Mouse (Mus musculus): ENCODE data around the gene Ablim1. TPM values are rescaled to one million over a fixed set of nuclear protein-coding genes. Genes with fewer than 3 reads are reported as not detected.

Ablim1 gene
- polyA plus RNA-seq, 1 experiment from 2014 or later = 57.3 TPM

DNA sequence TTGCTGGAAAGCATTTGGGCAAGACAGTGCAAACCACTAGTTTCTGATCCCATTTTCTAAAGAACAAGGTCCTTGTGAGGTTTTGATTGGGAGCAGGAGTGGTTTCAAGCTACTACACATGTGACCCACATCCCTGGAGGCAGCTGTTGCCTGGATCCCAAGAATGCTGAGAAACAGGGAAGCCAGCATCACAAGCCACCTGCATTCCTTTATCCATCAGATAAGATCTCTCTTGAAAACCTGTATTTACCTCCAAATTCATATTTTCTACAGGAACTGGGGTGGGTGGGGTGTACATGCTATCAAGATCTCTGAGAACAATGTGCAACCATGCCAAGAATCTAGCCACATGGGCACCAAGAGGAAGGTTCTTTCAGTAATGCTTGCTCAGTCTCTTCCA, 139.6 kb downstream of the Ablim1 start:
- Histone ChIP-seq H3K9me3 (ENCODE audit: control insufficient read depth, low read length) (no peaks in the 10 kb centered on the region), H3K4me1 (ENCODE audit: control insufficient read depth, insufficient read depth, low read depth, low read length) (no peaks in the 10 kb centered on the region), H3K4me2 (ENCODE audit: low read length) (no peak overlapping the region), H3K36me3 (ENCODE audit: control insufficient read depth, insufficient read depth, low read length) (peaks cover 3% of the 10 kb centered on the region; the same call in 1 of the 2 replicates), H3K9ac (ENCODE audit: low read depth, low read length) (no peak overlapping the region), H3K4me3 (ENCODE audit: low read length) (no peak overlapping the region), H3K27ac (ENCODE audit: low read depth, low read length) (no peak overlapping the region), H3K27me3 (replicated peaks; ENCODE audit: control insufficient read depth, insufficient read depth, low read length) (no peaks in the 10 kb centered on the region)
- ATAC-seq = no peak

DNA sequence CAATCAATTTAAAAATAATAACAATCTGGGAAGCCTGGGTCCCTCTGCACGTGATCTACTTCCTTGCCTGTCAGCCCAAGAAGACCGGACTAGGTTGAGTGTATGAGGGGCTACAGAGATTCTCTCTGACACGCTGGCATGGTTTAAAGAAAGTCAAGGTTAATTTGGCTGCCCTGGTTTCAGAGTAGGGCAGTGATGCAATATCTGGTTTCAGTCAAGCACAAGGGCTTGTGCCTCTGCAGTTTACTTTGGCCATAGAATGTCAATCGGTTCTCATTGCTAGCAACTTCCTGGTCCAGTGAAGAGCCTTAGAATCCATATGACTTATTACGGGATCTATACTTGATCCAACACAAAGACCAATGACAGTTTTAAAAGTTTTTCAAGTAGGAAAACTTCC, 140.2 kb downstream of the Ablim1 start:
- Histone ChIP-seq H3K27ac (ENCODE audit: low read depth, low read length) (no peak overlapping the region), H3K36me3 (ENCODE audit: control insufficient read depth, insufficient read depth, low read length) (peaks cover 3% of the 10 kb centered on the region; the same call in 1 of the 2 replicates), H3K4me1 (ENCODE audit: control insufficient read depth, insufficient read depth, low read depth, low read length) (no peaks in the 10 kb centered on the region), H3K9me3 (ENCODE audit: control insufficient read depth, low read length) (no peaks in the 10 kb centered on the region), H3K4me3 (ENCODE audit: low read length) (no peak overlapping the region), H3K9ac (ENCODE audit: low read depth, low read length) (no peak overlapping the region), H3K27me3 (replicated peaks; ENCODE audit: control insufficient read depth, insufficient read depth, low read length) (no peaks in the 10 kb centered on the region), H3K4me2 (ENCODE audit: low read length) (no peak overlapping the region)
- 89% methylated on average over 5 of the region's 5 CpGs for WGBS
- no peak for ATAC-seq

DNA sequence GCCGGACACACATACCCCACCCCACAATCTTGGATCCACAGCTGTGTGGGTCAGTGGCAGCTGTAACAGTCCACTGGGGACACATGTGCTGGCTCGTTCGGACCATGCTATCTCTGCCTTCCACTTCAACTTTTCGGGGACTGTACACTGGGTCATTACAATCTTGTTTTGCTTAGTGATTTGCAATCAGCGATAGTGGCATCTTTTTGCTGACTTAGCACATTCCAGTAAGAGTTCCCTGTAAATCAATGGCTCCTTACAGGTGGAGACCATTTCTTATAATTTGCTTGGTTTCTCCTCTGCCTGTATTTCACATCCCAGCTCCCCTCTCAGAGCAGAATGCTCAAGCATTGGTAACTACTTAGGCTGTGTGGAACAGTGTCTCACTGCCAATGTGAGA, 140.7 kb downstream of the Ablim1 start:
- H3K9me3 ChIP-seq (ENCODE audit: control insufficient read depth, low read length) = no peaks in the 10 kb centered on the region
- no peaks in the 10 kb centered on the region for H3K4me1 ChIP-seq (ENCODE audit: control insufficient read depth, insufficient read depth, low read depth, low read length)
- peaks cover 3% of the 10 kb centered on the region; the same call in 1 of the 2 replicates for H3K36me3 ChIP-seq (ENCODE audit: control insufficient read depth, insufficient read depth, low read length)
- no peaks in the 10 kb centered on the region for H3K27me3 ChIP-seq (replicated peaks; ENCODE audit: control insufficient read depth, insufficient read depth, low read length)
- H3K4me3 ChIP-seq (ENCODE audit: low read length) = no peak overlapping the region
- H3K27ac ChIP-seq (ENCODE audit: low read depth, low read length) = no peak overlapping the region
- ATAC-seq = no peak
- no peak overlapping the region for H3K9ac ChIP-seq (ENCODE audit: low read depth, low read length)
- 75% methylated on average over 5 of the region's 5 CpGs for WGBS
- H3K4me2 ChIP-seq (ENCODE audit: low read length) = no peak overlapping the region

DNA sequence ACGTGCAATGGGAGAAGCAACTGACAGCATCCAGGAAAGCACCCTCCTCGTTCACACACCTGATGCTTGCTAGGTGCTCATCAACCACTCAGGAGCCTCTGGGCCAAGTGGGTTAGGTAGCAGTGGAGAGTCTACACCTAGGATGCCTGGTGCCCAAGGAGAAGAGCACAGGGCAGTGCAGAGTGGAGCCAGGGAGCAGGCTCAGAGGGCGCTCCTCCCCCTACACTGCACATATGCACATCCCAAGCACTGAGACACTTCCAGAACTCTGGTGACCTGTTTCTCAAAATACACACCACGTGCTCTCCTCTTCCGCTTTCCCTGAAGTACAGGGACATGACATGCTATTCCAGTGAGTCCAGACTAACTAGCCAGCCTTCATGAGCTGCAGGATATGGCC, 142.4 kb downstream of the Ablim1 start:
- 88% methylated on average over 5 of the region's 5 CpGs for WGBS
- Histone ChIP-seq H3K9ac (ENCODE audit: low read depth, low read length) (no peak overlapping the region), H3K27ac (ENCODE audit: low read depth, low read length) (no peak overlapping the region), H3K4me1 (ENCODE audit: control insufficient read depth, insufficient read depth, low read depth, low read length) (no peaks in the 10 kb centered on the region), H3K9me3 (ENCODE audit: control insufficient read depth, low read length) (no peaks in the 10 kb centered on the region), H3K4me2 (ENCODE audit: low read length) (no peak overlapping the region), H3K27me3 (replicated peaks; ENCODE audit: control insufficient read depth, insufficient read depth, low read length) (no peaks in the 10 kb centered on the region), H3K4me3 (ENCODE audit: low read length) (no peak overlapping the region), H3K36me3 (ENCODE audit: control insufficient read depth, insufficient read depth, low read length) (peaks cover 3% of the 10 kb centered on the region; the same call in 1 of the 2 replicates)
- ATAC-seq = no peak

DNA sequence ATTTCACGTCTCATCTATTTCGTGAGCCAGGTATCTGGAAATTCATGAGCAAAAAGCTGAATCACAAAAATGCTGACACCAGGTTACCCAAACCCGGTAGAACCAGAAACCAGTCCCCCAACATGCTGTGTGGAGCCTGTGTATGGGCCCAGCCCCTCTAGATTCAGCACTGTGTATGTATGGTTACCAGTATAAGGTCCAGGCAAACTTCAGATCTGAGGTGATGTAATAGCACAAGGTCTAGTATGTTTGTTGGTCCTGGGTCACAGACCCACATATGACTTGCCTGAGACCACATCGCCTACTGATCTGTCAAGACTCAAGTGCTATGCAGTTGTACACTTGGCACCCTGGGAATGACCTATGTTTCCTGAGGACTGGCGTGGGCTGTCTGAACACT, 143.8 kb downstream of the Ablim1 start:
- no peaks in the 10 kb centered on the region for H3K9me3 ChIP-seq (ENCODE audit: control insufficient read depth, low read length)
- WGBS = 90% methylated on average over 5 of the region's 5 CpGs
- no peak for ATAC-seq
- no peak overlapping the region for H3K4me3 ChIP-seq (ENCODE audit: low read length)
- no peak overlapping the region for H3K9ac ChIP-seq (ENCODE audit: low read depth, low read length)
- no peaks in the 10 kb centered on the region for H3K4me1 ChIP-seq (ENCODE audit: control insufficient read depth, insufficient read depth, low read depth, low read length)
- peaks cover 3% of the 10 kb centered on the region; the same call in 1 of the 2 replicates for H3K36me3 ChIP-seq (ENCODE audit: control insufficient read depth, insufficient read depth, low read length)
- no peaks in the 10 kb centered on the region for H3K27me3 ChIP-seq (replicated peaks; ENCODE audit: control insufficient read depth, insufficient read depth, low read length)
- no peak overlapping the region for H3K27ac ChIP-seq (ENCODE audit: low read depth, low read length)
- no peak overlapping the region for H3K4me2 ChIP-seq (ENCODE audit: low read length)

DNA sequence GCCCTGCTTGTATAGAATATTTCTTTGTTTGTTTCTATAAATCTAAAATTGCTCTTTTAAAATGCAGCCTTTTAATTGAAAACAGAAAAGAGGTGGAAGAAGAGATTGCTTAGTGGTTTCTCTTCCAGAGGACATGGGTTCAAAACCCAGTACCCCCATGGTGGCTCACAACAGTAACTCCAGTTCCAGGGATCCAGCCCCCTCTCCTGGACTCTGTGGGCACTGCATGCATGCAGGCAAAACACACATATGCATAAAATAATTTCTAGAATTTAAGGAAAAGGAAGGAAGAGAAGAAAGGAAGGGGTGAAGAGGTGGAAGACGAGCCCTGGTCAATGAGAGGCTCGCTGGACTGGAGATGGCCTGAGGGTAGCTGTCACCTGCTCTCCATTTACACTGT, 145.2 kb downstream of the Ablim1 start:
- H3K4me2 ChIP-seq (ENCODE audit: low read length) = no peak overlapping the region
- no peak overlapping the region for H3K4me3 ChIP-seq (ENCODE audit: low read length)
- no peak for ATAC-seq
- no peaks in the 10 kb centered on the region for H3K4me1 ChIP-seq (ENCODE audit: control insufficient read depth, insufficient read depth, low read depth, low read length)
- no peaks in the 10 kb centered on the region for H3K9me3 ChIP-seq (ENCODE audit: control insufficient read depth, low read length)
- H3K9ac ChIP-seq (ENCODE audit: low read depth, low read length) = no peak overlapping the region
- 88% methylated on average over 2 of the region's 2 CpGs for WGBS
- H3K27me3 ChIP-seq (replicated peaks; ENCODE audit: control insufficient read depth, insufficient read depth, low read length) = no peaks in the 10 kb centered on the region
- H3K27ac ChIP-seq (ENCODE audit: low read depth, low read length) = no peak overlapping the region
- H3K36me3 ChIP-seq (ENCODE audit: control insufficient read depth, insufficient read depth, low read length) = peaks cover 3% of the 10 kb centered on the region; the same call in 1 of the 2 replicates

DNA sequence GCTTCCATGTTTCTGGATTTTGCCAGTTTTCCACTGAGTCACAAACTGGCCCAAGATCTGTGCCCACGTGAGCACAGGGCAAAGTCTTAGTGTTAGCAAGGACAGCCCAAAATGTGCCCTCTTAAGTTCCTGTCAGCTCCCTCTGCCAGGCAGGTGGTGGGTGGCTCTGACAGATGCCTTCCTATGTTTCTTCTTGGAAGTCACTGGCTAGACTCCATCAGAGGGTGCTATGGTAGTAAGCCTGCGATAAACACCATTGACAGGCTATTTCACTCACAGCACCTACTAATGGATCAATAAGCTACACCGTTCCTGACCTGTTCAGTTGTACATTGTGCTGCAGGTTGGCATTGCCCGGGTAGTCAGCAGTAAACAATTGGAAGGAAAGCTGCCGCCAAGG, 147.0 kb downstream of the Ablim1 start:
- H3K27me3 ChIP-seq (replicated peaks; ENCODE audit: control insufficient read depth, insufficient read depth, low read length) = no peaks in the 10 kb centered on the region
- no peak overlapping the region for H3K4me2 ChIP-seq (ENCODE audit: low read length)
- no peaks in the 10 kb centered on the region for H3K9me3 ChIP-seq (ENCODE audit: control insufficient read depth, low read length)
- no peak overlapping the region for H3K9ac ChIP-seq (ENCODE audit: low read depth, low read length)
- no peak for ATAC-seq
- H3K36me3 ChIP-seq (ENCODE audit: control insufficient read depth, insufficient read depth, low read length) = peaks cover 2% of the 10 kb centered on the region; the same call in 1 of the 2 replicates
- H3K27ac ChIP-seq (ENCODE audit: low read depth, low read length) = no peak overlapping the region
- no peaks in the 10 kb centered on the region for H3K4me1 ChIP-seq (ENCODE audit: control insufficient read depth, insufficient read depth, low read depth, low read length)
- 81% methylated on average over 5 of the region's 5 CpGs for WGBS
- H3K4me3 ChIP-seq (ENCODE audit: low read length) = no peak overlapping the region

DNA sequence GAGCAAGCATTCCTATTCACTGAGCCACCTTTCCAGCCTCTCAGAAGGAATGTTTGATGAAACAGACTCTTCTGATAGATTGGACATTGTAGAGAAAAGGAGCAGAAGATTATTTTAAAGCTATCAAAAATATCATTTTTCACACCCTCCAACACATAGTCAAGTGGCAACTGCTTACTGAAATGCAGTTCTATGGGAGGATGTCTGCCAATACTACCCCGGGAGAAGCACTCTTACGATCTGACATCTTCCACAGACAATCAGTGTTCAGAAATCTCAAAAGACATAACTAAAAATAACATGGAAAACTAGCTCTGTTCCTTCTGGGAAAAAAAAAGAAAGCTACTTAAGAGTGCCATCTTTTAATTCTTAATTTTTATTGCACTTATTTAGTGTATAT, 149.8 kb downstream of the Ablim1 start:
- Histone ChIP-seq H3K36me3 (ENCODE audit: control insufficient read depth, insufficient read depth, low read length) (no peaks in the 10 kb centered on the region), H3K4me2 (ENCODE audit: low read length) (no peak overlapping the region), H3K27me3 (replicated peaks; ENCODE audit: control insufficient read depth, insufficient read depth, low read length) (no peaks in the 10 kb centered on the region), H3K4me1 (ENCODE audit: control insufficient read depth, insufficient read depth, low read depth, low read length) (no peaks in the 10 kb centered on the region; the same call in 1 of the 2 replicates), H3K9ac (ENCODE audit: low read depth, low read length) (no peak overlapping the region), H3K9me3 (ENCODE audit: control insufficient read depth, low read length) (no peaks in the 10 kb centered on the region), H3K4me3 (ENCODE audit: low read length) (no peak overlapping the region), H3K27ac (ENCODE audit: low read depth, low read length) (no peak overlapping the region)
- 68% methylated on average over 2 of the region's 2 CpGs for WGBS
- ATAC-seq = no peak

DNA sequence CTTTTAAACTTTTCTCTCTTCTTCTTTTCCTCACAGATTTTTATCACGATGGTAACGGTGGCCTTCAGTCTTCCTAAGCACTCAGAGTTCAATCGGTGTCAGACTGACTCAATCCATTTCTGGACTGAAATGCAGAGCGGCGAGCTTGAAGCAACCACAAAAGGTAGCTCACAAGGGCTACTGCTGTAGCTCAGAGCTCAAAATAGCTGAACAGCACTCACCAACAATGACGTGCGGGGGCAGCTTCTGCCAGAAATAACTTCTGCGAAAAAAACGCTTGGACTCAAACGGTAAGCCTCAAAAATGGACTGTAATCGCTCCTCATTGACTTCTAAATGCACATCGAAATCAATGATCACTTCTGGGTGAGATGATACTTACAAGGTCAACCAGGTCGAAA, 151.4 kb downstream of the Ablim1 start:
- 88% methylated on average over 13 of the region's 13 CpGs for WGBS
- ATAC-seq = no peak
- Histone ChIP-seq H3K9me3 (ENCODE audit: control insufficient read depth, low read length) (no peaks in the 10 kb centered on the region), H3K36me3 (ENCODE audit: control insufficient read depth, insufficient read depth, low read length) (no peaks in the 10 kb centered on the region), H3K27ac (ENCODE audit: low read depth, low read length) (no peak overlapping the region), H3K4me1 (ENCODE audit: control insufficient read depth, insufficient read depth, low read depth, low read length) (no peaks in the 10 kb centered on the region; the same call in 1 of the 2 replicates), H3K4me2 (ENCODE audit: low read length) (no peak overlapping the region), H3K27me3 (replicated peaks; ENCODE audit: control insufficient read depth, insufficient read depth, low read length) (no peaks in the 10 kb centered on the region), H3K9ac (ENCODE audit: low read depth, low read length) (no peak overlapping the region), H3K4me3 (ENCODE audit: low read length) (no peak overlapping the region)
